Mouse (Mus musculus) heart, adult 2 months (tissue): ENCODE measurements around the gene Adssl1. TPM values are rescaled to one million over a fixed set of nuclear protein-coding genes. Genes with fewer than 3 reads are reported as not detected.

Experiments
- DNase-seq, 2 experiments: peaks; one replicate each; pipeline ENCODE4 v3.0.0; 2021
- H3K27ac ChIP-seq: fragments of 200-600 bp; 2 replicates; pipeline ENCODE4 v1.8.1; 2022
- H3K27me3 ChIP-seq: fragments of 200-500 bp; 2 replicates; pipeline ENCODE4 v1.6.1; 2012; ENCODE audit warnings: mild to moderate bottlenecking, low read length, inconsistent platforms, mixed read lengths; ENCODE audit not compliant: control insufficient read depth, insufficient read depth
- H3K36me3 ChIP-seq: fragments of 200-500 bp; 2 replicates; pipeline ENCODE4 v1.6.1; 2012; ENCODE audit warnings: low read length, inconsistent platforms; ENCODE audit not compliant: control insufficient read depth, insufficient read depth
- H3K4me1 ChIP-seq: fragments of 200-500 bp; 2 replicates; pipeline ENCODE4 v1.6.1; 2011; ENCODE audit warnings: low read length; ENCODE audit not compliant: control insufficient read depth, insufficient read depth
- H3K4me3 ChIP-seq: fragments of 200-600 bp; 2 replicates; pipeline ENCODE4 v1.8.1; 2022
- H3K79me2 ChIP-seq: fragments of 200-500 bp; replicated peaks from 2 replicates; pipeline ENCODE4 v1.6.1; 2012; ENCODE audit warnings: mild to moderate bottlenecking, inconsistent platforms, low read length, moderate library complexity, mixed read lengths; ENCODE audit not compliant: control insufficient read depth, insufficient read depth
- H3K9ac ChIP-seq: fragments of 200-500 bp; 2 replicates; pipeline ENCODE4 v1.6.1; 2012; ENCODE audit warnings: low read depth, mild to moderate bottlenecking, control low read depth, inconsistent platforms, low read length, mixed read lengths
- CTCF ChIP-seq: fragments of 200-600 bp; IDR thresholded peaks from 2 replicates; pipeline ENCODE4 v1.8.1; 2022; ENCODE audit warnings: antibody characterized with exemption, mild to moderate bottlenecking, moderate library complexity
- EP300 ChIP-seq: fragments of 200-500 bp; IDR thresholded peaks from 2 replicates; pipeline ENCODE4 v1.6.1; 2011; ENCODE audit warnings: low read depth, low read length, control low read depth; ENCODE audit not compliant: insufficient read depth
- POLR2A ChIP-seq: fragments of 200-500 bp; IDR thresholded peaks from 2 replicates; pipeline ENCODE4 v1.6.1; 2011; ENCODE audit warnings: mild to moderate bottlenecking, low read depth, low read length, control low read depth; ENCODE audit not compliant: insufficient read depth
- WGBS: fragments of 180-500 bp; shearing (Covaris S2); methylation state at CpG from one replicate; pipeline ENCODE4 v1.1.7; 2018; 5-methylcytosine and 5-hydroxymethylcytosine counted together
- intact Hi-C: fragments of 180-260 bp; cut with DNase I; formaldehyde crosslinking; loops from one replicate; pipeline ENCODE4 v1.15.1; 2025
- long read RNA-seq: library from polyadenylated mRNA; stranded (forward); transcript quantifications from one replicate; pipeline ENCODE4 v2.0.0, GENCODE M21; 2021
- polyA plus RNA-seq: library from polyadenylated mRNA; depleted of rRNA; stranded (reverse); fragments of >200 nt; gene quantifications from 2 replicates; pipeline ENCODE4 v1.2.3, GENCODE M21; 2012; rRNA removed
- total RNA-seq, 2 experiments: library from RNA; stranded (reverse); gene quantifications; 2 replicates each; pipeline ENCODE4 v1.2.3; 2021

The Adssl1 gene
- total RNA-seq: 100 to 1,000 TPM; 150 to 173 TPM
- 85.2 and 98.2 TPM in 2 replicates for polyA plus RNA-seq
- long read RNA-seq, transcript Adssl1-201 (13 exons, 1,777 nt): major isoform, 219 of 236 reads
- long read RNA-seq, partial matches to known transcripts: 14 of 236 reads
- long read RNA-seq, other reads (novel, unspliced or antisense): 3 of 236 reads

DNA sequence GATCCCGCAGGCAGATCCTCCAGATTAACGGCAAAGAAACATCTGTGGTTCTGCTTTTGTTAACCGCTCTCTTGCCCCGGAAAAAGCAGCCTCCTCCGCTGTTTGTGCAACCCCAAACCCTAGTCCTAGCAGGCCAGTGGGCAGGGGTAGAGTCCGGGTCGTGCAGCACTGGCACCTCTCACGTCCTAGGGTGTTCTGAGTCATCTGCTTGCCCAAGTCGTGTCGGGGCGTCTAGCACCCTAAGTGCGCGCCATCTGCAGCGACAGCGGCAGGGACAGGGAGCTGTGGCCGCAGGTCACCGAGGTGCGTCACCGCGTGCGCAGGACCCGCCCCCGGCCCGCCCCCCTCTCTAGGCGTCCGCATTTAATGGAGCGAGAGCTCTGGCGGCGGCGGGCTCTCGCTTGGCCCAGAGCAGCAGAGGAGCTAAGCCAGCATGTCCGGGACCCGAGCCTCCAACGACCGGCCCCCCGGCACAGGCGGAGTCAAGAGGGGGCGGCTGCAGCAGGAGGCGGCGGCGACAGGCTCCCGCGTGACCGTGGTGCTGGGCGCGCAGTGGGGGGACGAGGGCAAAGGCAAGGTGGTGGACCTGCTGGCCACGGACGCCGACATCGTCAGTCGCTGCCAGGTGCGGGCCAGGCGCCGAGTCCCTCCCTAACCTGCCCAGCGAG is at the start of gene Adssl1:
TSS of gene Adssl1 (plus strand) at position 360 of the 668 bp plus-strand sequence.
- Histone ChIP-seq H3K79me2 (no peaks in the 10 kb centered on the region), H3K4me3 (peak within 1 kb of the TSS; percentile 60), H3K36me3 (no peaks in the 10 kb centered on the region), H3K4me1 (peaks cover 14% of the 10 kb centered on the region), H3K27ac (peak within 1 kb of the TSS; percentile 97), H3K27me3 (no peaks in the 10 kb centered on the region), H3K9ac (peak within 1 kb of the TSS; percentile 80)
- DNase-seq: peak; percentile 79 to 86
- 0 out of 2 replicates have a peak, but pooled peaks have one; percentile 50 for TF ChIP-seq EP300
- peak; percentile 85 for TF ChIP-seq POLR2A
- 0 out of 2 replicates have a peak, but pooled peaks have one; percentile 12 for TF ChIP-seq CTCF
- under 1% methylated on average over 55 of the region's 56 CpGs for WGBS
- intact Hi-C loops: loop anchor here (5.0 kb wide), 1 partner anchor 128 kb away; no protein-coding TSS in a partner anchor

DNA sequence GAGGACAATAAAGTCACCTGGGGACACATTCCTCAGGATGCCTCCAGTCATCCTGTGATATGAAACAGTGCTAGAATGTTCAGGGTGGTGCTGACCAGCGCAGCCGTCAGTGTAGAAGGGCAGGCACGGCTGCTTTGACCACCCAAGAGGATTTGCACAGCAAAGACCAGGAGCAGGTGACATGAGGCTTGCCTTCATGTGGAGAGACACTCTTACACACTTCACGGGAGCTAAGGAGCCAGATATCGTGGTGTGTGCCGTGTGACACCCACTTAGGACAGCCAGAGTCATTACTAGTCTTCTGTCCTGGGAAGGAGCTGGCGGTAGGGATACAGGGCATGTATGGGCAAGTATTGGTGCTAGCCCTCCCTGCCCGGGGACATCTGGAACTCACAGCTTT is 49.7 kb upstream of the Adssl1 start:
- no peaks in the 10 kb centered on the region for H3K4me1 ChIP-seq
- no peak for DNase-seq
- H3K27me3 ChIP-seq: no peaks in the 10 kb centered on the region
- H3K36me3 ChIP-seq: no peaks in the 10 kb centered on the region
- H3K79me2 ChIP-seq: no peaks in the 10 kb centered on the region
- TF ChIP-seq POLR2A (no peak), EP300 (no peak), CTCF (no peak)
- 78% methylated on average over 8 of the region's 8 CpGs for WGBS
- no peak overlapping the region for H3K27ac ChIP-seq
- intact Hi-C loops: no loop called here
- no peak overlapping the region for H3K4me3 ChIP-seq
- H3K9ac ChIP-seq: no peak overlapping the region

DNA sequence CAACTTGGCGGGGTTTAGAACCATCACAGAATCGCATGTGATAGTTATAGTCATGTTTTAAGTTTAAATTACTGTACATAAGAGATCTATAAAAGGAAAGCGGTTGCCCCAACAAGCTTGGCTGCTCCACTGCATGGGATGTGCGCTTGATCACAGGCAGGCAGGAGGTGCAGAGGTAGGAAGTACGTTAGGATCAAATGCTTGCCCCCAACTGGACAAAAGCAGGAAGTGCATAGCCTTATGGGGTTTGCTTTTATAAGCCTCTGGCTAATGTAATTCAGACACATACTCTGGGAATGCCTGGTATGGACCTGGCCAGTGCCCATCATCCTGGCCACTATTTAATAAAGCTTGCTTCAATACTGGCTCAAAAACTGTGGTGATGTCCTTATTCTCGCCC is 48.8 kb upstream of the Adssl1 start:
- Histone ChIP-seq H3K4me3 (no peak overlapping the region), H3K27me3 (no peaks in the 10 kb centered on the region), H3K9ac (no peak overlapping the region), H3K27ac (no peak overlapping the region), H3K4me1 (peaks cover 4% of the 10 kb centered on the region), H3K36me3 (no peaks in the 10 kb centered on the region), H3K79me2 (no peaks in the 10 kb centered on the region)
- no peak for DNase-seq
- 60% methylated on average over 6 of the region's 6 CpGs for WGBS
- no peak for TF ChIP-seq POLR2A
- no peak for TF ChIP-seq EP300
- TF ChIP-seq CTCF: peak; percentile 52
- intact Hi-C loops: no loop called here

DNA sequence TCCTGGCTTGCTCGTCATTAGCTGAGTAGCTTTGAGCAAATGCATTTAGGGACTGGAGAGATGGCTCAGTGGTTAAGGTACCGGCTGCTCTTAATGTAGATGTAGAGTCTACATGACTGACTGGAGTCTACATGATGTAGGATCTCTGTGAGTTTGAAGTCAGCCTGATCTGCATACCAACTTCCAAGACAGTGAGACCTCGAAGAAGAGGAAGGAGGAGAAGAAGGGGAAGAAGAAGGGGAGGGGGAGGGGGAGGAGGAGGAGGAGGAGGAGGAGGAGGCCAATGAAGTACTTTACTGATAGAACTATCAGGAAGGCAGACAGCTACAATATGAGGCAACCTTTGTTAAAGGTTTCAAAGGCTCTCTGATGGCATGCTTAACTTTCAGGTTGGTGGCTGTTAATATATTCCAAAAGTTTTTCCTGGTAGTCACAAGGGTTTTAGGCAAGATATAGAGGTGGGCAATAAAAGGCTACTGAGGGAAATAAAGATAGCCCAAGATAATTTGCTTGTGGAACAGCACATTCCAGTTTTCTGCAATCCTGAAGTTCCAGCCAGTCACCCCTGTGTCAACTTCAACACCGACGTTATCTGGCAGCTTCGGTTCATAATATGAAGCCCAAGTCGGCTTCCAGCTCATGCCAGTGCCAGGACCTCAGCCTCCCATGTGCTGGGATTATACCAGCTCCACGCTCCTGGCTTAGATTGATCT is 44.4 kb upstream of the Adssl1 start:
- H3K27ac ChIP-seq: no peak overlapping the region
- no peak overlapping the region for H3K4me3 ChIP-seq
- H3K79me2 ChIP-seq: no peaks in the 10 kb centered on the region
- H3K36me3 ChIP-seq: no peaks in the 10 kb centered on the region
- peaks cover 9% of the 10 kb centered on the region for H3K4me1 ChIP-seq
- DNase-seq: no peak
- no peaks in the 10 kb centered on the region for H3K27me3 ChIP-seq
- intact Hi-C loops: no loop called here
- WGBS: 44% methylated on average over 8 of the region's 8 CpGs
- H3K9ac ChIP-seq: no peak overlapping the region
- TF ChIP-seq EP300: no peak
- TF ChIP-seq POLR2A: no peak

DNA sequence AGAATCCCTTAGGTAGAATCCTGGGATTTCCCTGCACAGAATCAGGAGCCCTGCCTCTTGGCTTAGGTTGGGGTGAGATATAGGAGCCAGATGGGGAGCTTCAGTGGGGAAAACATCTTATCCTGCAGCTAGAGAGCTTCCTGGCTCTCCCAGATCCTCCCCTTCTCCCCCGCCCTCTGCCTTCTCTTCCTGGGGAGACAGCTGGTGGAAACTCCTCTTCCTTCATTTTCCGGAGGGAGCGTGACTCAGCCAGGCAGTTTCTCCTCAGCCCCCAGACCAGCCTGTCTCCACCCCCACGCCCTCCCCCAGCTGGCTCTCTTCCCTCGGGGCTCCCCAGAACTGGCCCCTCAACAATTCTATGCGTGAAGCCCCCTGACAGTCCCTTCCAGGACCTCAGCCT is 43.5 kb upstream of the Adssl1 start:
- Histone ChIP-seq H3K79me2 (no peaks in the 10 kb centered on the region), H3K36me3 (no peaks in the 10 kb centered on the region), H3K9ac (no peak overlapping the region), H3K4me3 (no peak overlapping the region), H3K4me1 (peaks cover 9% of the 10 kb centered on the region), H3K27ac (no peak overlapping the region), H3K27me3 (no peaks in the 10 kb centered on the region)
- peak in 1 of 2 experiments; percentile 30 for DNase-seq
- WGBS: 31% methylated on average over 6 of the region's 6 CpGs
- TF ChIP-seq EP300 (peak; percentile 45; the same call in 1 of the 2 replicates), CTCF (no peak)
- intact Hi-C loops: no loop called here

DNA sequence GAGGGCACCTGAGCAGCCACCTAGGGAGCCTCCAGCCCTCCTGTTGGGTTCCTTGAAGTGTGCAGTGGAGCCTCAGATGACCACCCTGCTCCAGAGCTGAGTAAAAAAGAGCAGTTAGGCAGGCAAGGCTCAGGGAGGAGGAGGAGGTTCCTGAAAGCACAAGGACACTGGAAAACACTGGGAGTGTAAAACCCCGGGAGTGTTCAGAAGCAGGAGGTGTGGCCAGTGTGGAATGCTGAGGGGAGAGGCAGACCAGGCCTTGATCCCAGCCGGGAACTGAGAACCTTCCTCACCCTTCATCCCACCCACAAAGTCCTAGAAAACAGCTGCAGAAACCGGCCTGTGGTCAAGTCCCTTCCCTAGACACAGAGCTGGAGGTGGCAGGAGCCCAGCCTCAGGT is 43.1 kb upstream of the Adssl1 start:
- H3K27ac ChIP-seq: no peak overlapping the region
- H3K79me2 ChIP-seq: no peaks in the 10 kb centered on the region
- peaks cover 9% of the 10 kb centered on the region for H3K4me1 ChIP-seq
- H3K9ac ChIP-seq: no peak overlapping the region
- H3K4me3 ChIP-seq: no peak overlapping the region
- TF ChIP-seq CTCF (no peak), POLR2A (no peak), EP300 (no peak)
- WGBS: 24% methylated on average over 3 of the region's 3 CpGs
- no peak for DNase-seq
- no peaks in the 10 kb centered on the region for H3K36me3 ChIP-seq
- intact Hi-C loops: no loop called here
- H3K27me3 ChIP-seq: no peaks in the 10 kb centered on the region
